Mouse (Mus musculus) lung, embryonic 14.5 days (tissue): ENCODE data around the gene Sgcd. TPM values are rescaled to one million over a fixed set of nuclear protein-coding genes. Genes with fewer than 3 reads are reported as not detected.

Experiments used
- ATAC-seq: fragments of 200-750 bp; cut with Nextera tagmentation; 2 replicates; pipeline ENCODE4 v1.8.0; 2017; ENCODE audit warnings: mild to moderate bottlenecking, moderate TSS enrichment, moderate library complexity; ENCODE audit not compliant: insufficient read depth
- DNase-seq: peaks from one replicate; pipeline ENCODE4 v3.0.0-alpha.2; 2015
- H3K27ac ChIP-seq: fragments of 300-500 bp; sonication (generic); 2 replicates; pipeline ENCODE4 v1.5.1; 2014; ENCODE audit warnings: low read depth, mild to moderate bottlenecking, moderate library complexity
- H3K27me3 ChIP-seq: fragments of 300-500 bp; sonication (generic); 2 replicates; pipeline ENCODE4 v1.6.1; 2014; ENCODE audit warnings: low read length, control low read depth; ENCODE audit not compliant: insufficient read depth
- H3K36me3 ChIP-seq: fragments of 300-500 bp; sonication (generic); 2 replicates; pipeline ENCODE4 v1.6.1; 2014; ENCODE audit warnings: control low read depth; ENCODE audit not compliant: insufficient read depth
- H3K4me1 ChIP-seq: fragments of 300-500 bp; sonication (generic); 2 replicates; pipeline ENCODE4 v1.6.1; 2014; ENCODE audit warnings: antibody characterized with exemption, control low read depth; ENCODE audit not compliant: insufficient read depth
- H3K4me2 ChIP-seq: fragments of 300-500 bp; sonication (generic); 2 replicates; pipeline ENCODE4 v1.6.1; 2014; ENCODE audit warnings: mild to moderate bottlenecking
- H3K4me3 ChIP-seq: fragments of 300-500 bp; sonication (generic); 2 replicates; pipeline ENCODE4 v1.5.1; 2014; ENCODE audit warnings: low read depth, low read length
- H3K9ac ChIP-seq: fragments of 300-500 bp; sonication (generic); 2 replicates; pipeline ENCODE4 v1.6.1; 2014
- H3K9me3 ChIP-seq: fragments of 300-500 bp; sonication (generic); 2 replicates; pipeline ENCODE4 v1.6.1; 2016; ENCODE audit warnings: low read depth, low read length, control low read depth
- CTCF ChIP-seq: IDR thresholded peaks from 2 replicates; pipeline ENCODE4 v1.5.1; 2016; ENCODE audit warnings: antibody characterized with exemption, low read depth
- WGBS: fragments of 180-500 bp; shearing (Covaris S2); extraction: QIAGEN DNeasy Blood & Tissue Kit; methylation state at CpG from one replicate; pipeline ENCODE4 v1.1.7; 2014; 5-methylcytosine and 5-hydroxymethylcytosine counted together
- polyA plus RNA-seq: library from polyadenylated mRNA; unstranded; fragments of >200 nt; fragmentation: Nextera tagmentation; extraction: Ambion mirVana; gene quantifications from 2 replicates; pipeline ENCODE4 v1.2.1, GENCODE M21; 2014

Gene Sgcd
- polyA plus RNA-seq, 1 experiment from 2014 or later: 2.5 TPM

DNA sequence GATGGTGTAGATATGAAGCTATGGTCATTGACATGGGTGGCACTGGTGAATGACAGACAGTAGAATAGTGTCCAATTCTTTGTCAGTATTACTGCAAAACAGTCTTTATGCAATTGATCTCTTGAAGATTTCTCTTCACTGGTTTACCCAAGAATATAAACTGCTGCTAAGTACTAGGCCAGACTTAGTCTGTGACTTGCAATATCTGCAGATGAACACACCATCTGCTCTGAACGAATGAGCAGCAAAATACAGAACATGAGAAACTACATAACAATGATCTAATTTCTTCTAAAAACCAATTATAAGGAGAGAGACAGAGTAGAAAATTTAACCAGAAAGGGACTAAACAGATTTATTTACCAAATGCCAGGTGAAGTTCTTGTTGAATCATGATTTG, 105.2 kb downstream of the Sgcd start:
- TF ChIP-seq CTCF: no peak
- DNase-seq: no peak
- Histone ChIP-seq H3K9ac (no peak overlapping the region), H3K27ac (no peak overlapping the region), H3K36me3 (no peaks in the 10 kb centered on the region), H3K27me3 (no peaks in the 10 kb centered on the region), H3K9me3 (no peaks in the 10 kb centered on the region), H3K4me1 (no peaks in the 10 kb centered on the region), H3K4me3 (no peak overlapping the region), H3K4me2 (no peak overlapping the region)
- 84% methylated on average over 1 of the region's 1 CpGs for WGBS
- ATAC-seq: no peak

- Histone ChIP-seq H3K9ac (no peak overlapping the region), H3K27me3 (no peaks in the 10 kb centered on the region), H3K36me3 (no peaks in the 10 kb centered on the region), H3K4me2 (no peak overlapping the region), H3K4me1 (no peaks in the 10 kb centered on the region), H3K4me3 (no peak overlapping the region), H3K9me3 (no peaks in the 10 kb centered on the region), H3K27ac (no peak overlapping the region)
- no peak for TF ChIP-seq CTCF
- ATAC-seq (no peak), DNase-seq (no peak)
- 61% methylated on average over 5 of the region's 5 CpGs for WGBS
Observed at GRCm38 (mm10) chr11:47876633-47877170, 112.1 kb downstream of the Sgcd start.

DNA sequence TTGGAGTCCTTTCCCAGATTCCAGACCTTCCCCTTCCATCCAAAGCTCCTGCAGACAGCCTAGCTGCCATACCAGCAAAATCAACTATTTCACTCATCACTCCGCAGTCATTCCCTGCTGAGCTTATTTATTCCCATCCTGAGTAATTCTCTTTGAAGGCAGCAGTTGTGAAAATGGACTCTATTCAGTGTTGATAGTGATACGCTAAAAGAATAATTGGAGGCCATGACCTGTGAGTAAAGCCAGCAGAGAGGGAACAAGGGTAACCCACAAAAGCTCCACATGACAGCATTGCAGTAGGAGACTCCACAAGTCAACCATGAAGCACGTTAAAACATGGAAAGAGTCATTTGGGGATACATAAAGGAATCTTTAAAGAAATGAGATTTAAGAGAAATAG, 142.9 kb downstream of the Sgcd start:
- DNase-seq (no peak), ATAC-seq (no peak)
- TF ChIP-seq CTCF: no peak
- Histone ChIP-seq H3K27ac (no peak overlapping the region), H3K4me1 (no peaks in the 10 kb centered on the region), H3K9ac (no peak overlapping the region), H3K27me3 (no peaks in the 10 kb centered on the region), H3K36me3 (no peaks in the 10 kb centered on the region), H3K9me3 (no peaks in the 10 kb centered on the region), H3K4me3 (no peak overlapping the region), H3K4me2 (no peak overlapping the region)
- WGBS: 46% methylated on average over 3 of the region's 3 CpGs

- peak; percentile 17 for DNase-seq
- no peaks in the 10 kb centered on the region for H3K4me1 ChIP-seq
- no peaks in the 10 kb centered on the region for H3K27me3 ChIP-seq
- H3K4me3 ChIP-seq: no peak overlapping the region
- WGBS: 34% methylated on average over 4 of the region's 4 CpGs
- H3K27ac ChIP-seq: no peak overlapping the region
- no peak overlapping the region for H3K4me2 ChIP-seq
- ATAC-seq: no peak
- no peak overlapping the region for H3K9ac ChIP-seq
- TF ChIP-seq CTCF: no peak
- H3K9me3 ChIP-seq: no peaks in the 10 kb centered on the region
- H3K36me3 ChIP-seq: no peaks in the 10 kb centered on the region
Observed at GRCm38 (mm10) chr11:47833283-47833682, 155.5 kb downstream of the Sgcd start.

DNA sequence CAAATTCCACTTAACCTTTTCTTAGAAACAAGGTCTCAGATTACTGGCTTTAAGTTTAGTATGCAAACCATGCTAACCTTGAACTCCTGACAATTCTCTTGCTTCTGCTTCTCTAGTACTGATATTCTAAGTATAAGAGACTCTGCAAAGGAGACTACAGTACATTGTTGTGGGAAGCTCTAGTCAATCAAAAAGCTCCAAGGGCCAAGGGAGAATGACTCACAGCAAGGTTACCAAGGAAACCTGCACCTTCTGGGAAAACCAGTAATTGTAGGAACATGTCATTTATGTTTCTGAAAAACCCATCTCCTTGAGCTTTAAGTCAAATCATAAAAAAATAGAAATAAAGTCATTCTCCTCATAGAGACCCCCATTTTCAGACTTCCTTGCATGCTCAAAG, 178.5 kb downstream of the Sgcd start:
- no peak for TF ChIP-seq CTCF
- H3K4me3 ChIP-seq: no peak overlapping the region
- H3K4me2 ChIP-seq: no peak overlapping the region
- no peaks in the 10 kb centered on the region for H3K27me3 ChIP-seq
- H3K9me3 ChIP-seq: no peaks in the 10 kb centered on the region
- H3K9ac ChIP-seq: no peak overlapping the region
- no peak for ATAC-seq
- no peaks in the 10 kb centered on the region for H3K4me1 ChIP-seq
- H3K27ac ChIP-seq: no peak overlapping the region
- H3K36me3 ChIP-seq: no peaks in the 10 kb centered on the region
- no peak for DNase-seq

GRCm38 (mm10) chr11:47804101-47804715, 184.6 kb downstream of the Sgcd start:
- Histone ChIP-seq H3K4me2 (no peak overlapping the region), H3K9ac (no peak overlapping the region), H3K4me3 (no peak overlapping the region), H3K27ac (no peak overlapping the region), H3K27me3 (no peaks in the 10 kb centered on the region), H3K36me3 (no peaks in the 10 kb centered on the region), H3K4me1 (no peaks in the 10 kb centered on the region), H3K9me3 (no peaks in the 10 kb centered on the region)
- WGBS: 89% methylated on average over 6 of the region's 6 CpGs
- ATAC-seq: no peak
- no peak for TF ChIP-seq CTCF
- no peak for DNase-seq

- 60% methylated on average over 4 of the region's 4 CpGs for WGBS
- Histone ChIP-seq H3K4me2 (no peak overlapping the region), H3K9me3 (no peaks in the 10 kb centered on the region), H3K4me3 (no peak overlapping the region), H3K36me3 (no peaks in the 10 kb centered on the region), H3K27me3 (no peaks in the 10 kb centered on the region), H3K9ac (no peak overlapping the region), H3K4me1 (no peaks in the 10 kb centered on the region), H3K27ac (no peak overlapping the region)
- DNase-seq (no peak), ATAC-seq (no peak)
- TF ChIP-seq CTCF: no peak
Observed at GRCm38 (mm10) chr11:47777916-47778226, 210.9 kb downstream of the Sgcd start.
